Mouse (Mus musculus): ENCODE data around the gene Frrs1. TPM values are rescaled to one million over a fixed set of nuclear protein-coding genes. Genes with fewer than 3 reads are reported as not detected.

Frrs1 gene
- total RNA-seq, 2 experiments from 2014 or later: 2.1 to 2.3 TPM

DNA sequence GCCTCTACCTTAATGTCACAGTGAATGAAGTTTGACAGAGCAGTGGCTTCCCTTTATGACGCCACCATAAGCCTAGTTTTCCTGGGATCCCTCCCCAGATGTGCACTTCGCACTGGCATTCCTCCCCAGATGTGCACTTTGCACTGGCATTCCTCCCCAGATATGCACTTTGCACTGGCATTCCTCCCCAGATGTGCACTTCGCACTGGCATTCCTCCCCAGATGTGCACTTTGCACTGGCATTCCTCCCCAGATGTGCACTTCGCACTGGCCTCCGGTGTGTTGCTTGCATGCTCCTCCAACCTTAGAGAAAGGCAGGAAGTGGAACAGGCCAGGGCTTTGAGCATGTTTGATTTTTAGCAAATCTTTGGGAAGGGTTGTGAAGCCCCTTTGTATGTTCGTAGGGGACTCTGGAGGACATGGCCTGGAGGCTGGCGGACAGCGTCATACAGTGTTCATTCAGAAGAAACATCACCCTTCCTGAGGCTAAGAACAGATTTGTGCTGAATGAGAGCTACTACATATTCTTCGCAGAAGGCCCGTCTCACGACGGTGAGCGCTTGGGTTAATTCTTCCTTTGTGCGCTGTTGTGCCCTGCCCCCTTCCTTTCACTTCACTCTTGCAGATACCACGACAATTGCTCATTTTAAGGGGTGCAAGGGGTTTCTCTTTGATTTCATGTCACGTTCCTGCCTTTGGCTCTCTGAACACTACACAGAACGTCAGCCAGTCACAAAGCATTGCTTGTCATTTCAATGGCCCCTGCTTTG is 32.4 kb downstream of the Frrs1 start:
- intact Hi-C loops (cut with DNase I; ENCODE audit: low total_unique reads): no loop called here
- no peak for DNase-seq

DNA sequence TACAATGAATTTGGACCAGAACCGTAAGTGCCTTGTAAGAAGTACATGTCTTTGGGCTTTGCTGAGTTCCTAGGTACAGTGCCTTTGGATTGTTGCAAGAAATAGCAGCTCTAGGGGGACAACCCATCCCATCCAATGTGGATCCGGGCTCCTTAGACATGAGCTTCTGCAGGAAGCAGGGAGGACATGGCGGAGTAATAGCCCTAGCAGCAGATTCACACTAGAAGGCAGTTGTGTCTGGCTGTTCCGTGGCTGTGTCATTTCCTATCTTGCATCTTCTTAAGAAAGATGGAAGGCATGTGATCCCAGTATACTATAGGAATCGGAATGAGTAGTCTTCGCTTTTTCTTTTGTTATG is 32.9 kb downstream of the Frrs1 start:
- intact Hi-C loops (cut with DNase I; ENCODE audit: low total_unique reads): no loop called here
- no peak for DNase-seq

GRCm38 (mm10) chr3:116892872-116893271 is 33.6 kb downstream of the Frrs1 start:
- no peak for DNase-seq
- intact Hi-C loops (cut with DNase I; ENCODE audit: low total_unique reads): no loop called here

GRCm38 (mm10) chr3:116904158-116904557 is 44.9 kb downstream of the Frrs1 start:
- DNase-seq: peak; percentile 52
- intact Hi-C loops (cut with DNase I; ENCODE audit: low total_unique reads): loop anchor here (5.0 kb wide), 1 partner anchor 538 kb away; no protein-coding TSS in a partner anchor

DNA sequence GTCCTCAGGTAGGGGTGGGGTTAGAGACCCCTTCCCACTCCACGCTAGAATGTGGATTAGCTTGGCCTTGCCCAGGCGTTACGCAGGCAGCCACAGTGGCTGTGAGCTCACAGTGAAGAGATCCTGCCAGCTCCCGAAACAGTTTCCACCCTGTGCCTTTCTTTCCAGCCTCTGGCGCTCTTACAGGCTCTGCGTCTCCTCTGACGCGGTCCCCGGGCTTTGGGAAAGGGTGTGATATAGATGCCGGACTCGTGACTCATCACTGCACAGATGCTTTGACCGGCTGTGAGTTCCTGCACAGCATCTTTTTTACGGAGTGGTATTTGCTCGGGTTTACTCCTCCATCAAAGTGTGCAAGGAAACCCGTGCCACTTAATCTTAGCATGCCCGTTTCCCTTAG is 46.6 kb downstream of the Frrs1 start:
- intact Hi-C loops (cut with DNase I; ENCODE audit: low total_unique reads): no loop called here
- peak; percentile 47 for DNase-seq

DNA sequence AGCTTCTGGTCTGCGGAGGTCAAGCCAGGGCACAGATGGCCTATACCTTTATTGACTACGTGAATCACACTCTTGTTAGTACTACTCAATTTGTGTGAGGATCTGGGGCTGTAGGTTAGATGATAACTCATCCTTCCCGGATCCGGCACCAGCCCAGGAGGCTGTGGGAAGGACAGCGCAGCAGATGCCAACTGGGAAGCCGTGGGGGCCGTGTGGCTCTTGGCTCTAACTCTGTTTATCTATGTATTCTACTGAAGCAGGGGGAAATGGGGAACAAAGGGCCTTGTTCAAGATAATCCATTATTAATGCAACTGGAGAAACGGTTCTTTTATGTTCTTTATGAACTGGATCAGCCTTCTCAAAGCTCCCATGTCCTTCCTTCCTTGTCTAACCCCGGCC is 47.3 kb downstream of the Frrs1 start:
- intact Hi-C loops (cut with DNase I; ENCODE audit: low total_unique reads): no loop called here
- DNase-seq: no peak

DNA sequence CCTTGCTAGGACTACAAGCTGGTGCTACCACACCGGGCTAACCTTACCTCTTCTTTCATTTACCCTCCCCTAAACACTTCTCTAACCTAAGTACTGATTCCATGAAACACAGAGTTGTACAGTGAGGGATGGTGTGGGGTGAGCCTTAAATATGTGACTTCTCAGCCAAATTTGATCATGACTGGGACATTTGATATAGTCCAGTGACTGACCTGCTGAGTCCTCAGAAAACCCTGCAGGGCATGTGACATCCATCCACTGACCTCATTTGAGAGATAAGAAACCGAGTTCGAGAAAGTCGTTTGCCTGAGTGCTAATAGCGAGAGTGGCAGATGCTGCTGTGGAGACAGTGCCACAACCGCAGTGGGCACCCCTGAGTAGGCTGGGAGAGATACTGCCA is 55.1 kb downstream of the Frrs1 start:
- DNase-seq: no peak
- intact Hi-C loops (cut with DNase I; ENCODE audit: low total_unique reads): loop anchor here (10.0 kb wide), 1 partner anchor 150 kb away; no protein-coding TSS in a partner anchor

- intact Hi-C loops (cut with DNase I; ENCODE audit: low total_unique reads): loop anchor here (10.0 kb wide), 1 partner anchor 150 kb away; no protein-coding TSS in a partner anchor
- DNase-seq: no peak
Measured at GRCm38 (mm10) chr3:116914931-116915330, 55.7 kb downstream of the Frrs1 start.

DNA sequence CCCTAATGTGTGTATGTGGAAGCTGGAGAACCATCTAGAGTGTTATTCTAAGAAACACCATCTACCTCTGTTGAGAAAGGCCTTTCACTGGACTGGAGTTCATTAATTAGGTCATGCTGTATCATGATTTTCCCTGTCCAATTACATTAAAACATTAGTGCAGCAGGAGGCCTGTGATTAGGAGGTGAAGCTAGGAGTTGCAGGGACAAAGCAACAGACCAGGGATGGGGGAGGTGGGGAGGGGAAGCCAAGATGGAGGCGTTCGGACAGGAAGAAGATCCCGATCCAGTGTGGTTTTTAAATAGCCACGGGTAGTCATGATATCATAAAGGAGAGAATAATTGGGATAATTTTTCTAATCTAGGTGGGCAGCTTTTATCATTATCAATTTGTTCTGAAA is 57.8 kb downstream of the Frrs1 start:
- intact Hi-C loops (cut with DNase I; ENCODE audit: low total_unique reads): loop anchor here (10.0 kb wide), 1 partner anchor 148 kb away; no protein-coding TSS in a partner anchor
- DNase-seq: no peak

DNA sequence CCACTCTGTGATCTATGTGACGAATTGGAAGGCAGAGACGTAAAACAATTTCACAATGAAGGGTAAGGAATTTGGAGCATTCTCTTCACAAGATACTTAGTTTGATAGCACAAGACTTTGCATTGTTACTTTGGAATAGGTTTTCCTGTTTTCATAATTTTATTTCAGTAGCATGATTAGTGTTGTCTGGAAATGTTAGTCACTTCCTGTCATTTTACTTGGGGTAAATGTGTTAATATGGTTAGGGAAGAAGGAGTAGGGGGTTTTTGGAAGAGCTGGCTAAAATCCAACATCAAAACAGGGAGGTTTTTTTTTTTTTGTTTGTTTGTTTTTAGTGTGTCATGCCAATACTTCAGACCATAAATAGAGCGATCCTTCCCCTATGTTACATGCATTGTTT is 62.3 kb downstream of the Frrs1 start:
- DNase-seq: no peak
- intact Hi-C loops (cut with DNase I; ENCODE audit: low total_unique reads): no loop called here

DNA sequence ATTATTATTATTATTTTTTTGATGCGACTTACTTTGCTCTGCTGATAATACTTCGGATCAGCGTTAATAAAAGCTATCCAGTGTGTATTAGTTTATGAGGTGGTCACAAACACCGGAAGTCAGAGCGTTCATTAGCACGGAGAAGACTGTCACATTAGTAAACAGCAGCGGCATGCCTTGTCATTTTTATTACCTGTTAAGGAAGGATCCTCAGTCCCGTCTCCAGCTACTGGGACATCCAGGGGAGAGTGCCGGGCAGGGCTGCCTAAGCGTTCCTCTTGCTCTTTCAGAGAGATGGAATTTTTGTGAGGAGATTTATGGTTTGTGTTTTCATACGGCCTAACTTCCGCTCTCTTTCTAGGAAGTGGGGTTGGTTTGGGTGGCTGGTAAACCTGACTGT is 63.8 kb downstream of the Frrs1 start:
- no peak for DNase-seq
- intact Hi-C loops (cut with DNase I; ENCODE audit: low total_unique reads): no loop called here

- DNase-seq: peak; percentile 52
- intact Hi-C loops (cut with DNase I; ENCODE audit: low total_unique reads): no loop called here
Measured at GRCm38 (mm10) chr3:116928994-116929393, 69.7 kb downstream of the Frrs1 start.

DNA sequence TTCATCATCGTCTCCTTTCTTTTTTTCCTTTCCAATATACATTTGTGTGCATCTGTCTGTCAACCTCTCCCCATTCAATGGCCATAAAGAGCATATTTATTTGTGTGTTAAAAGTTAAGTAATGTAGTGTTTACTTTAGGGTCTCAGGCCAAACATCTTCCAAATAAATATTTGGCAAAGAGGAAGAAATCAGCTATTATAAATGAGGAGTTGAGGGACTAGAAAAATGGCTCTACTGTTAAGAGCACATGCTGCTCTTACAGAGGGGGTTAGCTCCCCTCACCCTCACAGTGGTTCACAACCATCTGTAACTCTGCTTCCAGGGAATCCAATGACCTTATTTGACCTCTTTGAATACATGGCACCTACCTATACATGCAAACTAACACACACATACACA is 73.9 kb downstream of the Frrs1 start:
- intact Hi-C loops (cut with DNase I; ENCODE audit: low total_unique reads): no loop called here
- DNase-seq: no peak

GRCm38 (mm10) chr3:116936934-116937691 is 77.8 kb downstream of the Frrs1 start:
- intact Hi-C loops (cut with DNase I; ENCODE audit: low total_unique reads): no loop called here
- DNase-seq: no peak

DNA sequence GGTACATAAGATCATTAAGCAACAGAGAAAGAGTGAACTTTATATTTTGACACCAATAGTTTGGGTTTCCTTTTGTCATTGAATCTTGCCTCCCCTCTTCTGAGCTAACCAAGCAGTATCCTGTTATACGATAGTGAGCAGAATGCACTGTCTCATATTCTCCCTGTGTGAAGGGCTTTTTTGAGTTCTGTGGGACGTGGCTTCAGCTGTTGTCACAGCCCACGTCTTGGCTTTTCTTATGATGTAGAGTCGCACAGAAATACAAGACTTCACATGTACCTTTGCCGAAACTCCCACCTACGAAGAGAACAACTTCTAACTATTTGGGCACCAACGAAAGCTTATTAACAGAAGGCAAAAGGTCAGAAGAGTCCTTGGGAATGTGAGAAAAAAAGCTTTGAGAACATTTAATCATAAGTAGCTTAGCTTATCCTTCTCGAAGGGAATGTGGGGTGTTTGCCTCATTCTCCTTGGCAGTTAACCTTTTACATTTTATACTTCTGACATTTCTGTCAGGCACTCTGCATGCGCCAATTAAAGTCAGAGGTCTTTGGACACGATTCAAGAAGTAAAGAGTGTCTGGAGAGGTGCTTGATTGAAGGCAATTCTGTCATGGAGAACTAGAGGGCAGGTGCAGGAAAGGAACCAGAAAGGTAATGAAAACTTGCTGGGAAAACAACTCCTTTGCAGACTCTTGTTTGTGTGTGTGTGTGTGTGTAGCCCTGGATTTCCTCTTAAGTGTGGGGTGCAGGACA is 81.7 kb downstream of the Frrs1 start:
- DNase-seq: no peak
- intact Hi-C loops (cut with DNase I; ENCODE audit: low total_unique reads): no loop called here

GRCm38 (mm10) chr3:116941559-116942117 is 82.4 kb downstream of the Frrs1 start:
- no peak for DNase-seq
- intact Hi-C loops (cut with DNase I; ENCODE audit: low total_unique reads): no loop called here

DNA sequence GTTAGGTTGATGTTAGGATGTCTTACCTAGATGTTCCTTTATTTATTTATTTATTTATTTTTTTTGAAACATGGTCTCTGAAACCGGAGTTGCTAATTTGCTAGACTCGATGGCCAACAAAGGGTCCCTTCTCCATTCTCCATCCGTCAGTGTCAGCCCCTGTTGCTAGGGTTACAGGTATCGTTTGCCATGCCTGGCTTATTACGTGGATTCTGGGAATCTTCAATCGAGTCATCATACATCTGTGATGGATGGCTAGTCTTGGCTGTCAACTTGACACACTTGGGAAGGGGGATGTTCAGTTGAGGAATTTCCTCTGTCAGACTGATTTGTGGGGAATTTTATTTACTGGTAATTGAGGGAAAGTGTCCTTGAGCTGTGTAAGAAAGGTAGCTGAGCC is 83.5 kb downstream of the Frrs1 start:
- intact Hi-C loops (cut with DNase I; ENCODE audit: low total_unique reads): no loop called here
- DNase-seq: no peak

- no peak for DNase-seq
- intact Hi-C loops (cut with DNase I; ENCODE audit: low total_unique reads): no loop called here
Measured at GRCm38 (mm10) chr3:116943422-116943821, 84.2 kb downstream of the Frrs1 start.

GRCm38 (mm10) chr3:116946476-116946875 is 87.2 kb downstream of the Frrs1 start:
- DNase-seq: no peak

DNA sequence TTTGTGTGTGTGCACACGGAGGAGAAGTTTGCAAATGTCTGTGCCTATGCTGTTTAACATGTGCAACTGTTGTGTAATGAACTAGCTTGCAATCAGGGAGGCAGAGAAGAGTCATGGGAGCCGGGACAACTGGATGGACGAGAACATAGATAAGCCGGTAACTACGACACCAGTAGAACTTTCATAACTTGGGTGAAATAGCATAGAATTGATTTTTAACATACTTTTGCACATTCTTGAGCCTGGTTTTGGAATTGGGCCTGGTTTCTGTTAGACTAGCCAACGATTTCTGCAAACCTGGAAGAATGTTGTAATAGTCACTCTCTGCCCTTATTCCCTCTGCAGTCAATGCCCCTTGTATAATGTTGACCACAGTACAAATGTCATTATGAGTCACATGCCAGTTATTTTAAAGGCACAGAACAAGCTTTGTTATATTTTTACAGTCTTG is 91.4 kb downstream of the Frrs1 start:
- intact Hi-C loops (cut with DNase I; ENCODE audit: low total_unique reads): no loop called here

More at GRCm38 (mm10) chr3:116946476-116946875, 87.2 kb downstream of the Frrs1 start:
- intact Hi-C loops (cut with DNase I; ENCODE audit: low total_unique reads): no loop called here

More for the DNA sequence above, 91.4 kb downstream of the Frrs1 start:
- no peak for DNase-seq
